Mouse (Mus musculus) stomach, embryonic 16.5 days (tissue): ENCODE measurements at regions not wholly inside any gene's neighbourhood (a gene's known extent, or its start where the extent isn't known, plus 50 kb on each side); places are given as distances from the start of the nearest gene placed in this dataset.
A peak's percentile ranks its signal among the peaks of the same experiment; 100 is the strongest.

ENCODE experiments used
- ATAC-seq: fragments of 200-750 bp; cut with Nextera tagmentation; 2 replicates; pipeline ENCODE4 v1.8.0; 2017; ENCODE audit warnings: moderate number of reproducible peaks, moderate TSS enrichment; ENCODE audit not compliant: insufficient read depth, low FRiP score
- H3K27ac ChIP-seq: fragments of 300-500 bp; sonication (generic); 2 replicates; pipeline ENCODE4 v1.5.1; 2014; ENCODE audit warnings: low read length
- H3K27me3 ChIP-seq: fragments of 300-500 bp; sonication (generic); 2 replicates; pipeline ENCODE4 v1.6.1; 2014; ENCODE audit warnings: low read length, control low read depth, mixed read lengths; ENCODE audit not compliant: control insufficient read depth, insufficient read depth
- H3K36me3 ChIP-seq: fragments of 300-500 bp; sonication (generic); 2 replicates; pipeline ENCODE4 v1.6.1; 2014; ENCODE audit warnings: low read length; ENCODE audit not compliant: control insufficient read depth, insufficient read depth
- H3K4me1 ChIP-seq: fragments of 300-500 bp; sonication (generic); 2 replicates; pipeline ENCODE4 v1.6.1; 2014; ENCODE audit warnings: low read length, control low read depth, mixed read lengths; ENCODE audit not compliant: control insufficient read depth, insufficient read depth
- H3K4me2 ChIP-seq: fragments of 300-500 bp; sonication (generic); 2 replicates; pipeline ENCODE4 v1.6.1; 2014; ENCODE audit warnings: low read depth, low read length, mixed read lengths
- H3K4me3 ChIP-seq: fragments of 300-500 bp; sonication (generic); replicated peaks from 2 replicates; pipeline ENCODE4 v1.5.1; 2014; ENCODE audit warnings: mild to moderate bottlenecking, low read length
- H3K9ac ChIP-seq: fragments of 300-500 bp; sonication (generic); 2 replicates; pipeline ENCODE4 v1.6.1; 2014; ENCODE audit warnings: low read length
- H3K9me3 ChIP-seq: fragments of 300-500 bp; sonication (generic); replicated peaks from 2 replicates; pipeline ENCODE4 v1.6.1; 2016; ENCODE audit warnings: low read length, control low read depth; ENCODE audit not compliant: control insufficient read depth
- WGBS: fragments of 180-500 bp; shearing (Covaris S2); extraction: QIAGEN DNeasy Blood & Tissue Kit; methylation state at CpG from one replicate; pipeline ENCODE4 v1.1.7; 2014; 5-methylcytosine and 5-hydroxymethylcytosine counted together

- H3K36me3 ChIP-seq = no peaks in the 10 kb centered on the region
- no peaks in the 10 kb centered on the region for H3K9me3 ChIP-seq
- H3K27ac ChIP-seq = no peak overlapping the region
- no peak for ATAC-seq
- no peak overlapping the region for H3K4me3 ChIP-seq
- H3K4me1 ChIP-seq = no peaks in the 10 kb centered on the region
- 88% methylated on average over 2 of the region's 2 CpGs for WGBS
- H3K4me2 ChIP-seq = no peak overlapping the region
- H3K27me3 ChIP-seq = no peaks in the 10 kb centered on the region
- H3K9ac ChIP-seq = no peak overlapping the region
Measured at GRCm38 (mm10) chr1:144307854-144308285, 58.8 kb upstream of the Rgs1 start.

DNA sequence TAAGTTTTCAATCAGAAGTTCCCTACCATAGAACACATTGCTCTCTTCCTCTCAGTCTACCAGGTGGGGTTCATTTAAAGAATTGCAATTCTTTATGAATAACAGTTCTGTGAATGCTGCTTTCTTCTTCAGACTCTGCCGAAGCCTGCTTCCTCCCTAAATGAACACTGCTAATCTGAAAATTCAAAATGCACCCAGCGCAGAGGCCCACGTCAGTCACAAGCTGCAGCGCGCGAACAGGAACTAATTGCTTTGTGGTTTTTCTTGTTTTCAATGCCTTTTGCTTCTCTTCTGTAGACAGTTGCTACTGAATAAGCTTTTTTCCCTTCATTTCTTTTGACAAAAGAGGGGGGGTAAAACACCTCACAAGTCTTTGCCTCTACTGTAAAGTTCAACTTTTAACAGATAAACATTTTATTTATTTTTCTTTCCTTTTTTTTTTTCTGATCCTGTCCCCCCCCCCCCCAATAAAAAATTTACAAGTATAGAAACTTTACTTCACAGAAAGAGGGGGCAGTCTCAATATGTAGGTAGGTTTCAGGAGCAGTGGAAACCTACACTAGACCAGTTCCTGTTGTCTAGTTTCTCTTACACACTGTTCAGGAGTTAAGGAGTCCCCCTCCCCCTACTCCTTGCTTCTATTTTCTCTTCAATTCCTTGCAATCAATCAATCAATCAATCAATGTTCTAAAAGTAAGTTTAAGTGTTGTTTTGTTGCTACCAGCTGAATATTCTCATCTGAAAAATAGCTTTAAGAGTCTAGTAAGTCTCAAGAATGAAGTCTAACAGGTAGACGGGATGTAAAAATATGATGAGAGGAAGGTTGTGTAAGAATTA lies 58.2 kb upstream of the Rgs1 start:
- H3K27ac ChIP-seq = peak overlapping the region; percentile 50; the same call in 1 of the 2 replicates
- no peak overlapping the region for H3K9ac ChIP-seq
- no peak for ATAC-seq
- no peak overlapping the region for H3K4me3 ChIP-seq
- 70% methylated on average over 7 of the region's 7 CpGs for WGBS
- no peaks in the 10 kb centered on the region for H3K36me3 ChIP-seq
- no peaks in the 10 kb centered on the region for H3K4me1 ChIP-seq
- H3K4me2 ChIP-seq = no peak overlapping the region
- H3K27me3 ChIP-seq = no peaks in the 10 kb centered on the region
- H3K9me3 ChIP-seq = no peaks in the 10 kb centered on the region

- 32% methylated on average over 2 of the region's 2 CpGs for WGBS
- no peak overlapping the region for H3K4me2 ChIP-seq
- no peaks in the 10 kb centered on the region for H3K4me1 ChIP-seq
- no peak overlapping the region for H3K9ac ChIP-seq
- no peak overlapping the region for H3K27ac ChIP-seq
- H3K4me3 ChIP-seq = no peak overlapping the region
- no peaks in the 10 kb centered on the region for H3K27me3 ChIP-seq
- no peaks in the 10 kb centered on the region for H3K36me3 ChIP-seq
- ATAC-seq = peak; percentile 90
- H3K9me3 ChIP-seq = no peaks in the 10 kb centered on the region
Measured at GRCm38 (mm10) chr1:144306284-144306683, 57.2 kb upstream of the Rgs1 start.

DNA sequence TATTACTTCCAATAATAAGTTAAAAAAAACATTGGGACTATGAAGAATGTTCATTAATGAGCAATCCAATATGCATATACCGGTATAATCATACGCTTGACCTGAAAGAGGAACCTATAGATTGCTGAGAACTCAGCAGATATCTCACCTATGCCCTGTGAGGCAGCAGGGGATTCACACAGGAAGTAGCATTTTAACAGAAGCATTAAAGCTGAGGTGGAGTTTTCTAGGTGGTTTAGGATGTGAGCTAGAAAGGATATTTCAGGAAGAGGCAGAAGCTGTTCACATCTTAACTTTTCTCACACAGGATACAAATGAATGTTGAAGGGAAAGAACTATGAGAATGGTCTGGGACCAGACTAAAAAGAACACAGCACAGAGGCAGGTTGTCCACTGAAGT lies 51.6 kb upstream of the Rgs1 start:
- H3K36me3 ChIP-seq = no peaks in the 10 kb centered on the region
- H3K27me3 ChIP-seq = no peaks in the 10 kb centered on the region
- no peak overlapping the region for H3K27ac ChIP-seq
- no peaks in the 10 kb centered on the region for H3K9me3 ChIP-seq
- no peak overlapping the region for H3K9ac ChIP-seq
- no peaks in the 10 kb centered on the region for H3K4me1 ChIP-seq
- no peak overlapping the region for H3K4me3 ChIP-seq
- no peak overlapping the region for H3K4me2 ChIP-seq
- ATAC-seq = no peak
- 88% methylated on average over 2 of the region's 2 CpGs for WGBS
